Mouse (Mus musculus): Measurements from ENCODE around the gene Hsd17b7. TPM values are rescaled to one million over a fixed set of nuclear protein-coding genes. Genes with fewer than 3 reads are reported as not detected.

Hsd17b7 gene
- total RNA-seq, 2 experiments from 2014 or later, result 16.7 to 18.0 TPM

GRCm38 (mm10) chr1:169916659-169917058 lies 52.4 kb downstream of the Hsd17b7 start:
- Histone ChIP-seq H3K27ac (peak overlapping the region; percentile 56), H3K4me3 (no peak overlapping the region)
- TF ChIP-seq CTCF (IDR thresholded peaks at IDR 0.05), result no peak
- intact Hi-C loops (cut with DNase I), result loop anchor here (5.0 kb wide), 1 partner anchor 169 kb away; the partner anchor contains the start of gene Rgs4
- no peak for DNase-seq (ENCODE audit: extremely low spot score in 1 of 2, low spot score in 2 of 2)

GRCm38 (mm10) chr1:169911526-169911925 lies 57.5 kb downstream of the Hsd17b7 start:
- no peak for TF ChIP-seq CTCF (IDR thresholded peaks at IDR 0.05)
- DNase-seq (ENCODE audit: extremely low spot score in 1 of 2, low spot score in 2 of 2), result no peak
- Histone ChIP-seq H3K4me3 (no peak overlapping the region), H3K27ac (no peak overlapping the region)
- intact Hi-C loops (cut with DNase I), result no loop called here

GRCm38 (mm10) chr1:169910751-169911150 lies 58.3 kb downstream of the Hsd17b7 start:
- Histone ChIP-seq H3K27ac (no peak overlapping the region), H3K4me3 (no peak overlapping the region)
- intact Hi-C loops (cut with DNase I), result no loop called here
- no peak for DNase-seq (ENCODE audit: extremely low spot score in 1 of 2, low spot score in 2 of 2)
- TF ChIP-seq CTCF (IDR thresholded peaks at IDR 0.05), result no peak

- H3K4me3 ChIP-seq, result no peak overlapping the region
- no peak for DNase-seq (ENCODE audit: extremely low spot score in 1 of 2, low spot score in 2 of 2)
- TF ChIP-seq CTCF (IDR thresholded peaks at IDR 0.05), result no peak
- intact Hi-C loops (cut with DNase I), result no loop called here
- no peak overlapping the region for H3K27ac ChIP-seq
Measured at GRCm38 (mm10) chr1:169909659-169910058, 59.4 kb downstream of the Hsd17b7 start.

GRCm38 (mm10) chr1:169909163-169909562 lies 59.9 kb downstream of the Hsd17b7 start:
- TF ChIP-seq CTCF (IDR thresholded peaks at IDR 0.05), result no peak
- H3K27ac ChIP-seq, result no peak overlapping the region

GRCm38 (mm10) chr1:169900771-169901336 lies 68.2 kb downstream of the Hsd17b7 start:
- Histone ChIP-seq H3K27ac (peak overlapping the region; percentile 16), H3K4me3 (no peak overlapping the region)
- no peak for TF ChIP-seq CTCF (IDR thresholded peaks at IDR 0.05)
- no peak for DNase-seq (ENCODE audit: extremely low spot score in 1 of 2, low spot score in 2 of 2)
- intact Hi-C loops (cut with DNase I), result loop anchor here (2.0 to 5.0 kb wide), 2 partner anchors 78 to 154 kb away; partner anchors contain the start of gene Rgs4

More at GRCm38 (mm10) chr1:169909163-169909562, 59.9 kb downstream of the Hsd17b7 start:
- intact Hi-C loops (cut with DNase I), result no loop called here
- DNase-seq (ENCODE audit: extremely low spot score in 1 of 2, low spot score in 2 of 2), result no peak
- H3K4me3 ChIP-seq, result no peak overlapping the region

Other genes starting within 250 kb of the Hsd17b7 start
- 100 to 1,000 TPM; 424 to 452 TPM for gene Rgs4, start 221.6 kb downstream of the Hsd17b7 start, total RNA-seq (2021)
- 10 to 100 TPM; 15.3 to 21.5 TPM for gene Ccdc190, start 40.6 kb downstream of the Hsd17b7 start, total RNA-seq (2021)
- gene Ddr2, start 141.5 kb upstream of the Hsd17b7 start, total RNA-seq (2021), result 1 to 10 TPM; 5.7 to 7.2 TPM
- 10 to 100 TPM; 55.7 to 60.9 TPM for gene Uap1, start 205.7 kb upstream of the Hsd17b7 start, total RNA-seq (2021)
- gene Uhmk1, start 246.2 kb upstream of the Hsd17b7 start, total RNA-seq (2021), result 100 to 1,000 TPM; 140 to 141 TPM

Measured in left cerebral cortex, adult 2 months (tissue).